Mouse (Mus musculus) CH12F3 (cell line): ENCODE data around the gene Dlx5.

Source experiments
- in situ Hi-C: fragments of 300-500 bp; cut with MboI; formaldehyde crosslinking; loops from 2 replicates; pipeline ENCODE4 v1.14.3; 2020; ENCODE audit warnings: low sequenced_read_pairs

Gene Dlx5

GRCm38 (mm10) chr6:6861086-6861797 lies 20.6 kb downstream of the Dlx5 start:
- in situ Hi-C loops, result no loop called here

GRCm38 (mm10) chr6:6860411-6861085 lies 21.3 kb downstream of the Dlx5 start:
- in situ Hi-C loops, result no loop called here

GRCm38 (mm10) chr6:6859950-6860410 lies 21.9 kb downstream of the Dlx5 start:
- in situ Hi-C loops, result no loop called here

GRCm38 (mm10) chr6:6859111-6859949 lies 22.6 kb downstream of the Dlx5 start:
- in situ Hi-C loops, result no loop called here

- in situ Hi-C loops, result no loop called here
These were observed 23.3 kb downstream of the Dlx5 start for GRCm38 (mm10) chr6:6858571-6858970.

- in situ Hi-C loops, result no loop called here
These were observed 24.1 kb downstream of the Dlx5 start for GRCm38 (mm10) chr6:6857766-6858165.

GRCm38 (mm10) chr6:6856881-6857280 lies 25.0 kb downstream of the Dlx5 start:
- in situ Hi-C loops, result no loop called here

- in situ Hi-C loops, result no loop called here
These were observed 25.6 kb downstream of the Dlx5 start for GRCm38 (mm10) chr6:6856316-6856715.

- in situ Hi-C loops, result no loop called here
These were observed 26.1 kb downstream of the Dlx5 start for GRCm38 (mm10) chr6:6855746-6856185.

- in situ Hi-C loops, result no loop called here
These were observed 26.8 kb downstream of the Dlx5 start for GRCm38 (mm10) chr6:6854902-6855745.

- in situ Hi-C loops, result no loop called here
These were observed 27.7 kb downstream of the Dlx5 start for GRCm38 (mm10) chr6:6854176-6854575.

GRCm38 (mm10) chr6:6852944-6853343 lies 28.9 kb downstream of the Dlx5 start:
- in situ Hi-C loops, result no loop called here

- in situ Hi-C loops, result no loop called here
These were observed 30.7 kb downstream of the Dlx5 start for GRCm38 (mm10) chr6:6851166-6851565.

- in situ Hi-C loops, result no loop called here
These were observed 31.4 kb downstream of the Dlx5 start for GRCm38 (mm10) chr6:6850324-6851060.

GRCm38 (mm10) chr6:6849744-6850143 lies 32.1 kb downstream of the Dlx5 start:
- in situ Hi-C loops, result no loop called here

GRCm38 (mm10) chr6:6848541-6848940 lies 33.3 kb downstream of the Dlx5 start:
- in situ Hi-C loops, result no loop called here

GRCm38 (mm10) chr6:6833301-6833700 lies 48.6 kb downstream of the Dlx5 start:
- in situ Hi-C loops, result no loop called here

GRCm38 (mm10) chr6:6830446-6830845 lies 51.4 kb downstream of the Dlx5 start:
- in situ Hi-C loops, result no loop called here
